Mouse (Mus musculus): ENCODE measurements around the gene E130114P18Rik. TPM values are rescaled to one million over a fixed set of nuclear protein-coding genes. Genes with fewer than 3 reads are reported as not detected.

E130114P18Rik gene
- polyA plus RNA-seq, 1 experiment from 2014 or later = 1.1 TPM

GRCm38 (mm10) chr4:97582796-97583430 is 195.0 kb downstream of the E130114P18Rik start:
- Histone ChIP-seq H3K36me3 (no peaks in the 10 kb centered on the region), H3K27me3 (ENCODE audit: insufficient read depth, poor library complexity, severe bottlenecking) (no peaks in the 10 kb centered on the region), H3K9me3 (no peaks in the 10 kb centered on the region), H3K4me3 (no peak overlapping the region), H3K27ac (no peak overlapping the region), H3K4me1 (no peaks in the 10 kb centered on the region)
- 67% methylated on average over 15 of the region's 15 CpGs for WGBS
- no peak for DNase-seq (ENCODE audit: low spot score)

DNA sequence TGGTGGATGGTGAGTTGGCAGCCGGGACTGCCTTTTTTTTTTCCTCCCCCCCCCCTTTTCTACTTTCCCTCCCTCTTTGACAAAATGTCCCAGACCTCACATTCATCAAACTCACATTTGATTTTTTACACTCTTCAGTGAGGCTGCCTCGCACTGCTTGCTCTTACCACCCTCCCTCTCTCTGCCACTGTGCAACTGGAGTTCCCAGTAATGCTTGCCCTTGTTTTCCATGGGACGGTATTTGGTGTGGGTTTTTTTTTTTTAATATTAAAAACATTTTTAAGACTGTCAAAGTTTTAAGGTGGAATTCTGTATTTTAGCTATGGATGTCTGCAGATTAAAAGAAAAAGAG is 195.8 kb downstream of the E130114P18Rik start:
- no peak for DNase-seq (ENCODE audit: low spot score)
- Histone ChIP-seq H3K36me3 (no peaks in the 10 kb centered on the region), H3K27ac (no peak overlapping the region), H3K4me1 (no peaks in the 10 kb centered on the region), H3K9me3 (no peaks in the 10 kb centered on the region), H3K4me3 (0 out of 2 replicates have a peak overlapping the region, but pooled peaks have one; percentile 5), H3K27me3 (ENCODE audit: insufficient read depth, poor library complexity, severe bottlenecking) (no peaks in the 10 kb centered on the region)
- WGBS = 56% methylated on average over 3 of the region's 3 CpGs

DNA sequence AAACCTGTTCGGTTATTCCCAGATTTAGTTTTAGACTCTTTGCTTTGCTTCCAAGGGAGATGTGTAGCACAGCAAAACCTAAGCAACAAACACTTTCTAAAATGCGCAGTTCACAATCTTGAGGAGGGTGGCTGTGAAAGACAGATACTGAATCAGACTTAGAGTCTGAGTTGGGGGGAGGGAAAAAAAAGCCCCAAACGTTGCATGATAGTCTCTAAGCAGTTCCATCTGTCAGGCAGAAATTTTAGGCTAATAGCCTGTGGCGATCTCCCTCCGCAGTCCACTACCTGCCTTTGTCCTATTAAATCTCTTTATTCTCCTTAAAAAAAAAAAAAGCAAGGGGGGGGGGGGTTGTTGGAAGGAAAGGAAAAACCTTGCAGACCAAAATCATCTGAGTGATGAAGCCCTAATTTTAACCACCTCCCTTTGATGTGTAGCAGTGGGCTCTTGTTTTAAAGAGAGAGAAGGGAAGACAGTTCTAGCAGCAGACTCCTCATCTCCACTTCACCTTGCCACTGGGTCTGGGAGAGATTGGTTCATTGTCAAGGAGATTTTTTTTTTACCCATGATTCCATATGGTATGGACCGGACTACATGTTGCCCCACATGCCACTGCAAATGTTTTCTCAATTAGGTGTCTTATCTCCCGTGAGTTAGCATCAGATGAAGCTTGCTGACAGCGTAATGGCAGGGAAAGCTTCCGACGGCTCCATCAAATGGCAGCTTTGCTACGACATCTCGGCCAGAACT is 196.4 kb downstream of the E130114P18Rik start:
- no peak for DNase-seq (ENCODE audit: low spot score)

GRCm38 (mm10) chr4:97580906-97581305 is 197.0 kb downstream of the E130114P18Rik start:
- Histone ChIP-seq H3K9me3 (no peaks in the 10 kb centered on the region), H3K4me3 (no peak overlapping the region), H3K36me3 (no peaks in the 10 kb centered on the region), H3K27ac (no peak overlapping the region), H3K4me1 (no peaks in the 10 kb centered on the region), H3K27me3 (ENCODE audit: insufficient read depth, poor library complexity, severe bottlenecking) (no peaks in the 10 kb centered on the region)
- DNase-seq (ENCODE audit: low spot score) = no peak
- 93% methylated on average over 7 of the region's 7 CpGs for WGBS

More for the DNA sequence above, 196.4 kb downstream of the E130114P18Rik start:
- Histone ChIP-seq H3K9me3 (no peaks in the 10 kb centered on the region), H3K4me3 (0 out of 2 replicates have a peak overlapping the region, but pooled peaks have one; percentile 5), H3K4me1 (no peaks in the 10 kb centered on the region), H3K27me3 (ENCODE audit: insufficient read depth, poor library complexity, severe bottlenecking) (no peaks in the 10 kb centered on the region), H3K36me3 (no peaks in the 10 kb centered on the region), H3K27ac (no peak overlapping the region)
- 50% methylated on average over 12 of the region's 12 CpGs for WGBS

DNA sequence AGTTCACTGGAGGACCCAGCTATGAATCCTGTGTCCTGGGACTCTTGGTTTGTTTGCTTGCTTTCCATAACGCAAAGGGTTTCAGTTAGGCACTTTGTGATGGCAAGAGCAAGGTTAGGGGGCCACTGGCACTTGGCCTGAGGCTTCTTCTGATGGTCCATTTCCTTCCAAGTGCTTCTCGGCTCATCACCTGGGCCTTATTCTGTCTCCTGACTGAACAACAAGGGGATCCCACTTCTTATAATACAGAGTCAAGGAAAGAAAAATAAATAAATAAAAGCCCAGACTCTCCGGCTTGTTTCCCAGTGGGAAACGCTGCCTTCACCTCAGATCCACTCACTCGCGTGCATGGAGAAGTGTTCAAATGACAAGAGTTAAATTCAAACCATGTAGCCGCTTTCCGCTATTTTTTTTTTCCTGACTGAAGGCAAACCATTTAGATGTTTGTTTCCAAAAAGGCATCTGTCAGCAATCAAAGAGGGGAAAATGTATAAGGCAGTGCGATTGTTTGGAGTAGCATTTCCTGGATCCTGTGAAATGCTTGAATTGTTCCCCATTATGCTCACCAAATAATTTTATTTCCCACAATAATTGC is 199.2 kb downstream of the E130114P18Rik start:
- H3K27me3 ChIP-seq (ENCODE audit: insufficient read depth, poor library complexity, severe bottlenecking) = no peaks in the 10 kb centered on the region
- H3K27ac ChIP-seq = no peak overlapping the region
- H3K9me3 ChIP-seq = no peaks in the 10 kb centered on the region
- H3K4me1 ChIP-seq = no peaks in the 10 kb centered on the region
- WGBS = 82% methylated on average over 9 of the region's 9 CpGs
- DNase-seq (ENCODE audit: low spot score) = no peak
- H3K4me3 ChIP-seq = no peak overlapping the region
- no peaks in the 10 kb centered on the region for H3K36me3 ChIP-seq

DNA sequence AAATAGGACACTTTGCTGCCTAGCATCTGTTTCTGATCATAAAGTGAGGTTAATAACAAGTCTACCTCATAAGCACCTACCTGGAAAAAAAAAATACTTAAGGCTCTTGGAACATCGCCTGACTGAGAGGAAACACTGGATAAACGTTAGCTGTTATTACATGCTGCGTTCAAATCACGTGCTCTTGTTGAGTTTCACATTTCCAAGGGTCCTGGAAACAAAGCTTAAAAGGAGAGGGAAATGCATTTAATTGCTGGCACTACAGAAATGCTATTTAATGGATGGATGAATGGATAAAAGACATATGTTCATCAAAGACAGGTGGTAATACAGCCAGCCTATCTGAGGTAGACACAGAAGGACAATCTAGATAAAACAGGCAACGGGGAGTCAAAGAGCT is 200.4 kb downstream of the E130114P18Rik start:
- H3K36me3 ChIP-seq = no peaks in the 10 kb centered on the region
- 71% methylated on average over 5 of the region's 5 CpGs for WGBS
- no peak overlapping the region for H3K27ac ChIP-seq
- no peaks in the 10 kb centered on the region for H3K9me3 ChIP-seq
- no peaks in the 10 kb centered on the region for H3K27me3 ChIP-seq (ENCODE audit: insufficient read depth, poor library complexity, severe bottlenecking)
- no peak for DNase-seq (ENCODE audit: low spot score)
- H3K4me1 ChIP-seq = no peaks in the 10 kb centered on the region
- no peak overlapping the region for H3K4me3 ChIP-seq

- H3K4me1 ChIP-seq = no peaks in the 10 kb centered on the region
- DNase-seq (ENCODE audit: low spot score) = no peak
- no peak overlapping the region for H3K4me3 ChIP-seq
- no peaks in the 10 kb centered on the region for H3K27me3 ChIP-seq (ENCODE audit: insufficient read depth, poor library complexity, severe bottlenecking)
- no peak overlapping the region for H3K27ac ChIP-seq
- whole genome bisulfite sequencing = 38% methylated on average over 5 of the region's 5 CpGs
- no peaks in the 10 kb centered on the region for H3K36me3 ChIP-seq
- no peaks in the 10 kb centered on the region for H3K9me3 ChIP-seq
Measured at GRCm38 (mm10) chr4:97575447-97575846, 202.4 kb downstream of the E130114P18Rik start.

GRCm38 (mm10) chr4:97569320-97569719 is 208.6 kb downstream of the E130114P18Rik start:
- H3K4me1 ChIP-seq = no peaks in the 10 kb centered on the region
- no peaks in the 10 kb centered on the region for H3K27me3 ChIP-seq (ENCODE audit: insufficient read depth, poor library complexity, severe bottlenecking)
- no peaks in the 10 kb centered on the region for H3K9me3 ChIP-seq
- H3K4me3 ChIP-seq = no peak overlapping the region
- 78% methylated on average over 3 of the region's 3 CpGs for WGBS
- H3K27ac ChIP-seq = no peak overlapping the region
- DNase-seq (ENCODE audit: low spot score) = no peak
- H3K36me3 ChIP-seq = no peaks in the 10 kb centered on the region

DNA sequence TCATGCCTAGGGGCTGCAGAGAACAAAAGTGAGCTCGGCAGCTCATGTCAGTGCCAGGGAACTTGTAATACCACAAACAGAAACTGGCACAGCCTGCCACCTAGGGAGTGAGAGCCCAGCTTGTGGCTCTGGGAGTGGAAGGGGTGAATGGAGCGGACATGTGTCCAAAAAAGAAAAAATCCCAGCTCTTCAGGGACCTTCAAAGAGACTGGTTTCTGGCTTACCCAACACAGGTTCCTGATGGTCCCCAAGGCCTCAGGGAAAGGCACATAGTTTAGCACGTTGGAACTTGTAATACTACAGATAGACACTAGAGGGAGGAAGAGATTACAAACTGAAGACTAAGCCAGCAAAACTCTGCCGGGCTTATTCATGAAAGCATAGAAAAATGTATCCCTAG is 213.2 kb downstream of the E130114P18Rik start:
- Histone ChIP-seq H3K9me3 (no peaks in the 10 kb centered on the region), H3K36me3 (no peaks in the 10 kb centered on the region), H3K27ac (no peak overlapping the region), H3K27me3 (ENCODE audit: insufficient read depth, poor library complexity, severe bottlenecking) (no peaks in the 10 kb centered on the region), H3K4me3 (no peak overlapping the region), H3K4me1 (no peaks in the 10 kb centered on the region)
- no peak for DNase-seq (ENCODE audit: low spot score)
- WGBS = 33% methylated on average over 4 of the region's 4 CpGs

GRCm38 (mm10) chr4:97564199-97564598 is 213.7 kb downstream of the E130114P18Rik start:
- no peak for DNase-seq (ENCODE audit: low spot score)
- Histone ChIP-seq H3K27ac (no peak overlapping the region), H3K4me3 (no peak overlapping the region), H3K36me3 (no peaks in the 10 kb centered on the region), H3K9me3 (no peaks in the 10 kb centered on the region), H3K27me3 (ENCODE audit: insufficient read depth, poor library complexity, severe bottlenecking) (no peaks in the 10 kb centered on the region), H3K4me1 (no peaks in the 10 kb centered on the region)
- 72% methylated on average over 6 of the region's 6 CpGs for WGBS

DNA sequence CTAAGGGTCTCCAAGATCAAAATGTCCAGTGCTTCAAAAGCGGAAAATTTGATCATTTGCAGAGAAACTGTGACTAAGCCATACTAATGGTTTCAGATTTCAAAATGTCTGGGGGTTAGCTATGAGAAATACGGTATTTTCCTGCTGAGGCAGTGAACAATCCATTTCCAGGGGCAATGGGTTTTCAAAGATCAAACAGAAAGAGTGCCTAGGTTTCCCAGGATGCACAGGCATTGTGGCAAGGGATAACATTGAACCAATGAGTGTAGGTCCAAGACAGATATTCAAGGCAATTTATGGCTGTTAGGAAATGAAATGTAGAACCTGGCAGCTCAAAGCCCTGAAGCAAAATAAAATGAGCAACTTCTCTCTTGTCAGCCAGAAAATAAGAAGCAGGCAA is 220.3 kb downstream of the E130114P18Rik start:
- 72% methylated on average over 2 of the region's 2 CpGs for WGBS

DNA sequence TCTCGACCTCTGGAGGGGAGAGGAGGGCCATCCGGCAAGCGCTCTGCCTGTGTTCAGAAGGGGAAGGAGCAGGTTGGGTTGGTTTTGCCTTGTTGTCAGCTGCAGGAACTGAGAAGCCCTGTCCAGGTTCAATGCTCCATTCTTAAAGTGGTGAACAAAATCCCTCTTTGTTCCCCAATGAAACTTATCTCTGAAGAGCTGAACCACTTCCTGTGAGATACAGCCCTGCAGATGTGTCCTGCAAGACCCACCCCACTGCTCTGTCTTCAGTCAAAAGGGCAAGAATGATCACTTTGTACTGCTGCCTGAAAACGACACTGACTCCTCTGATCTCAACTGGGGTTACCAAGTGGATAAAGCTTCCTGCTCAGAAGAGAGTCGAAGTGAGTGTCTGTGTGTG is 233.9 kb downstream of the E130114P18Rik start:
- Histone ChIP-seq H3K36me3 (no peaks in the 10 kb centered on the region), H3K4me3 (no peak overlapping the region), H3K27ac (no peak overlapping the region), H3K4me1 (no peaks in the 10 kb centered on the region), H3K27me3 (ENCODE audit: insufficient read depth, poor library complexity, severe bottlenecking) (no peaks in the 10 kb centered on the region), H3K9me3 (no peaks in the 10 kb centered on the region)
- DNase-seq (ENCODE audit: low spot score) = peak; percentile 75
- 27% methylated on average over 5 of the region's 5 CpGs for WGBS

More for the DNA sequence above, 220.3 kb downstream of the E130114P18Rik start:
- no peaks in the 10 kb centered on the region for H3K9me3 ChIP-seq
- H3K27me3 ChIP-seq (ENCODE audit: insufficient read depth, poor library complexity, severe bottlenecking) = no peaks in the 10 kb centered on the region
- H3K36me3 ChIP-seq = no peaks in the 10 kb centered on the region
- no peaks in the 10 kb centered on the region for H3K4me1 ChIP-seq
- no peak overlapping the region for H3K4me3 ChIP-seq
- DNase-seq (ENCODE audit: low spot score) = no peak
- H3K27ac ChIP-seq = no peak overlapping the region

- DNase-seq (ENCODE audit: low spot score) = no peak
- no peak overlapping the region for H3K27ac ChIP-seq
- H3K9me3 ChIP-seq = no peaks in the 10 kb centered on the region
- no peaks in the 10 kb centered on the region for H3K4me1 ChIP-seq
- WGBS = 77% methylated on average over 2 of the region's 2 CpGs
- no peak overlapping the region for H3K4me3 ChIP-seq
- no peaks in the 10 kb centered on the region for H3K36me3 ChIP-seq
- no peaks in the 10 kb centered on the region for H3K27me3 ChIP-seq (ENCODE audit: insufficient read depth, poor library complexity, severe bottlenecking)
Measured at GRCm38 (mm10) chr4:97532072-97532471, 245.8 kb downstream of the E130114P18Rik start.
